Mouse (Mus musculus): ENCODE data around the gene ccdc198.

GRCm38 (mm10) chr14:49218677-49219076 lies 26.6 kb downstream of the ccdc198 start:
- TF ChIP-seq CTCF (IDR thresholded peaks at IDR 0.05) (no peak), POLR2A (IDR thresholded peaks at IDR 0.05; ENCODE audit: insufficient read depth, low read depth, low read length) (no peak), EP300 (IDR thresholded peaks at IDR 0.05; ENCODE audit: insufficient read depth, low read depth, low read length) (no peak)
